Mouse (Mus musculus): ENCODE results near the gene Wwox.

The Wwox gene

GRCm38 (mm10) chr8:114439334-114440204 lies at the start of gene Wwox:
Gene Wwox (plus strand): TSS chr8:114439655.
- DNase-seq (ENCODE audit: low spot score in 2 of 2): peak; percentile 100

DNA sequence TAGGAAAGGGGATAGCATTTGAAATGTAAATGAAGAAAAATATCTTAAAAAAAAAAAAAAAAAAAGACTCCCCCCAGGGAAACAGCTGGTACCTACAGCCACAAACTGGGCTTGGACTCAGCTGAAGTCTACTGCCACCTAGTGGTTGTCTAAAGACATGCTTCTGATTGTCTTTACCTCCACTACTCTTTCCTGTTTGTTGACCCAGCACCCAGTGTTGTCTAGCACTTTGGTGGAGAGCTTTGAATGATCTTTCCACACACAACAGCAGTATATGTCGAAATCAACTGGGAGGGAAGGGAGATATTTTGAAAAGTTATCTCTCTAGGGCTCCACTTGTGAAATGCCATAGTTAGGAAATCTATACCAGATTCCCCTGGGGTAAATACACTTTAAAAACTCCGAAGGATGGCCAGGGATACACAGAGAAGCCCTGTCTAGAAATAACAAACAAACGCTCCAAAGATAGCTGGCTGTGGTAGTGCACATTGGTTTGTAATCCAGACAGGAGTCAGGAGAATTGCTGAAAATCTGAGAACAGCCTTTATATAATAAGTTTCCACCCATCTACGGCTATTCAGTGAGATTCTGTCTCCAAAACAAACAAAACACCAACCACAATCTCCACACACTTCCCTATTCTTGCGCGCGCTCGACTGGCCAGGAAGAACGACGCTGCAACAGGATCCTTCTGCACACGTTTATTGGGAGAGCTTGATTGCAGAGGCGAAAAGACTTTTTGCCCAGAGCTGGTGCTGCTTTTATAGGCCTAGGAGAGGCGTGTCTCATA lies 48.8 kb upstream of the Wwox start:
- DNase-seq (ENCODE audit: low spot score in 2 of 2): no peak

DNA sequence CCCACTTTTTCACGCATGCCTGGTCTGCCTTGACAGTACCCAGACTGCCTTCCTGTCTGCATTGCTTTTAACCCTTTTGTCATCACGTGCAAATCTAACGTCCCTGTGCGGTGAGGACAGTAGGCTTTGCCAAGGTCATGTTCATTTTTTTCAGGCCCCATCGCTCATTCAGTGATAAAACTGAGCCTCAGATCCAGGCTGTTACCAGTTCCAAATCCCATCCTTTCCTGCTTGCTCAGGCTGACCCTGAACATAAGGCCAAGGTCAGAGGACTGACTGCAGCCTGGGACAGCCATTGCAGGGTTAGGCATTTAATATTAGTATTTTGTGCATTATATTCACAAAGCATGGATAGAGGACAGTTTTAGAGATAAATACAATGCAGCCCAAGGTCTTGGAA lies 41.1 kb upstream of the Wwox start:
- DNase-seq (ENCODE audit: low spot score in 2 of 2): no peak

- no peak for DNase-seq (ENCODE audit: low spot score in 2 of 2)
Observed at GRCm38 (mm10) chr8:114399273-114399672, 40.2 kb upstream of the Wwox start.

DNA sequence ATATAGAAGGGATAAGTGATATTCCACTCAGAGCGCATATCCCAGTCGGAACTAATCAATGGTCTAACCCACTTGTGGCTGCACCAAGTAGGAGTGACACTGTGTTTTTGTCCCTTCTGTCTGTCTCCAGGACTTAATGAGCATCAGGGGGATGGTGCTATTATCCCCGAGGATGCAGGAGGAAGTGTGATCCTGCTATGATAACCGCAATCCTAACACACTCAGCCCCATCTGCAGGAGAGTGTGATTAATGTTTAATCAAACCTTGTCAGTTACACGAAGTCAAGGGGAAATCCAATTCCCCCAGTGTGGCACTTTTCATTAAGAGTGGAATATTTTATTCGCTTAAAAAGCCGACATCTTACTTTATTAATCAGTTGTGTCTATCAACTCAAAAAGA lies 37.8 kb upstream of the Wwox start:
- no peak for DNase-seq (ENCODE audit: low spot score in 2 of 2)

DNA sequence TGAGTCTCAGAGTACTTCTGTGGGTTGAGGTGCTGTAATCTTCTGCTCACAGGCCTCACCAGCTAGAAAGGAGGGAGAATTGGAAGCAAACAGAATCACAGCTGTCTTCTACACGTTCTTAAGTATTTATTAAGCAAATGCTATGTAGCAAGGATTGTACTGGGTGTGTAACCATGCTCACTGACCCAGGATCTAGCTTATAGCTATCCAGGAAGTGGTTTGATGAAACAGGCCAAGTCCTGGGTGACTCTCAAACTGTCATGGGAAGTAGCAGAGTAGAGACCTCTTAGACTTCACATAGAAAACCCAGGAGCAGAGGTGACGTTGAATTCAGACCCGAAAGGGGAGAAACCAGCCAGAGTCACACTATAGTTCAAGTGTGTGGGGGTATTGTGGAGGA lies 28.0 kb upstream of the Wwox start:
- DNase-seq (ENCODE audit: low spot score in 2 of 2): no peak

DNA sequence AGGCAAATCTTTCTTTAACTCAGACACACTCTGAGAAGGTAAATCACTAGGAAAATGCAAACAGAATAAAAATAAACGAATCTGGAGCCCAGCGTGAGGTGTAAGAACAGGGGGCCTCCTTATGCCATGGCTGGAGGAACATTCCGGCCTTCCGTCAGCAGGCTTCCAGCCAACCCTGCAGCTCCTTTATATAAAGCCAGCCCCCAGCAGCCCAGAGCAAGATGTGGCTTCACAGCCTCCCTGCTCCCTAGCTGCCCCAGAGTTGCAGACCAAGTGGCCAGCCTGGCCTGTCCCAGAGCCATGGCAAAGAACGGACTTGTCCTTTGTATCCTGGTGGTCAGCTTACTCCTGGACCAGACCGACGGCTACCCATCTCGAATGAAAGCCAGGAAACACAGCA lies 21.7 kb upstream of the Wwox start, which contains the start of gene Clec3a:
Gene Clec3a (plus strand): TSS at position 301 of the 400 bp plus-strand sequence.
- DNase-seq (ENCODE audit: low spot score in 2 of 2): no peak

DNA sequence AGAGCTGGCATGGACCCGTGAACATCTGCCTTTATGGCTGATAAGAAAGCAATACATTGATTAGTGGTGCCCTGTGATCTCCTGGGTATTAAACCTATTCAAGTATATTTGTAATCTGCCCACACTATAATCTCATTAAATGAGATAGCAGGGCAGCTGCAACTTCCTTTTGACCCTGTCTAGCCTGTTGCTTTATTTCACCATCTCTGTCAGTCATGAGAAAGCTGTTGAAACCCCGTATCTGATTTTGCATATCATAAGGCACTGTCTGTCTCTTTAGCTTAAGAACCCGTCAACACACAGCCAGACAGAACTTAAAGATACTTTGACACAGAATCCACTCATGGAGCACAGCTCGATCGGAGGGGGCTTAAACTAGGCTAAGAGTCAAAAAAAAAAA lies 21.0 kb upstream of the Wwox start:
- DNase-seq (ENCODE audit: low spot score in 2 of 2): no peak

DNA sequence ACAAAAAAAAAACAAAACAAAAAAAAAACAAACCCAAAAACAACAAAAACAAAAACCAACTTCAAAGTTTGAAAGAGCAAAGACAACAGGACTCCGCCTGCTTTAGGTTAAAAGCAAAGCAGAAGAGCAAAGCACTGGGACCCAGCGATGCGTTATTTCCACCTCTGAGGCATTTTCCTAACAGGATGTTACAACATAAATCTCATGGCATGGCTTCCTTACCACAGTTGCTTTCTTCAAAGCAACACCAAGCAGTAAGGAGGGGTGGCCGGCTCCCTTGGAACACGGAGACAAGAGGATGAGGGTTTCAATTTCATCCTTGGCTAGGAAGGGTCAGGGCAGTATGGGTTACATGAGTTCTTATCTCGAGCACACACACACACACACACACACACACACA lies 20.6 kb upstream of the Wwox start:
- no peak for DNase-seq (ENCODE audit: low spot score in 2 of 2)

- DNase-seq (ENCODE audit: low spot score in 2 of 2): peak; percentile 41 to 59
Observed at GRCm38 (mm10) chr8:114421544-114421943, 17.9 kb upstream of the Wwox start.

DNA sequence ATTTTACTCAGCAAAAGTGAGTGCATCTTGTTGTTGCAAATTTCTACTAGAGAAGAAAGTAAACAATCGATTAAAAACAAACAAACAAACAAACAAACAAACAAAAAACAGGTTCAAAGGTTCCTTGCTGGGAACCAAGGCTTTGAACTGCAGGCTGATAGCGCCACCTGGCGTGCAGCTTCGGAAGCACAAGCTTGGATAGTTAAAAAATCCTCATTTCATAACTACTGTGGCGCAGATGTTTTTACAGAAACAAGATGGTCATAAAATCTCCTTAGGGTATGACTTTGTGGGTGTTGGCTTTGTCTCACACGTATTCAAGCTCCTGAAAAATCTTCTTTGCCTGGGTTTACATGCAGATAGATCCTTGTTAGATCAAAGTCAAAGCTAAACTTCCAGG lies 1.2 kb upstream of the Wwox start:
- DNase-seq (ENCODE audit: low spot score in 2 of 2): peak; percentile 61 to 74

DNA sequence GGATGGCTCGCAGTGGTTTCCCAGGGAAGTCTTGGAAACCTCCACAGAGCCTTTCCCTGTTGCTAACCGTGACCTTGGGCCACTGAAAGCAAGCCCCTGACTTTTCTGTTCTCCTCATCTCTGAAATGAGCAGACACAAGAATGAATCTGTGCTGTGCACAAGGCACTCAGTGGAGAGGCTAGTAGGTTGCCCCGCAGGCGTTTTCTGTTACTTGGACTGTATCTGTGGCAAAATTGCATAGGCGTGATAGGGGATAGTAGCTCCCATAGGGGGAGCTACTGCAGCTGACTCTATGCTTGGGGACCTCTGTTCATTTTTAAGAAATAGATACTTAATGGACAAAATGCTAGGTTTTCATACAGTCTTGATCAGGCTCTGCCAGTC lies 742 bp downstream of the Wwox start:
- DNase-seq (ENCODE audit: low spot score in 2 of 2): no peak

- no peak for DNase-seq (ENCODE audit: low spot score in 2 of 2)
Observed at GRCm38 (mm10) chr8:114441616-114442015, 2.2 kb downstream of the Wwox start.

GRCm38 (mm10) chr8:114446884-114447283 lies 7.4 kb downstream of the Wwox start:
- no peak for DNase-seq (ENCODE audit: low spot score in 2 of 2)

DNA sequence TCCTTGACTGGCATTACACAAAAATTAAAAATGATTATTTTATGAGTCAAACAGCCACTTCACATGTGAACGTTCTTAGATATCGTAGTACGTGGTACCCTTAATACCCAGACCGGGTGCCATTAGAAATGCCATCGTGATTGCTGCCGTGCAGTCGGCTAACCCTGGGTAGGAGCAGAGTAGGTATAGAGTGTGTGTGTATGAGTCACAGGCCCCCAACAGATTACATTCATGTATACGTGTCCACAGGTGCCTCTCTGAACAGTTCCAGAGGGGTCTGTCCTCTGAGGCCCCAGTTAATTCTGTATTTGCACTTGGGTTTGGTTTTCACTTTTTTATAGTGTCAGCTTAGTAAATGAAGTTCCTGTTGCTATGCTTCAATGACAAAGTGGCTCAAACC lies 12.8 kb downstream of the Wwox start:
- no peak for DNase-seq (ENCODE audit: low spot score in 2 of 2)

- DNase-seq (ENCODE audit: low spot score in 2 of 2): peak in 1 of 2 experiments; percentile 58
Observed at GRCm38 (mm10) chr8:114452781-114453221, 13.3 kb downstream of the Wwox start.

DNA sequence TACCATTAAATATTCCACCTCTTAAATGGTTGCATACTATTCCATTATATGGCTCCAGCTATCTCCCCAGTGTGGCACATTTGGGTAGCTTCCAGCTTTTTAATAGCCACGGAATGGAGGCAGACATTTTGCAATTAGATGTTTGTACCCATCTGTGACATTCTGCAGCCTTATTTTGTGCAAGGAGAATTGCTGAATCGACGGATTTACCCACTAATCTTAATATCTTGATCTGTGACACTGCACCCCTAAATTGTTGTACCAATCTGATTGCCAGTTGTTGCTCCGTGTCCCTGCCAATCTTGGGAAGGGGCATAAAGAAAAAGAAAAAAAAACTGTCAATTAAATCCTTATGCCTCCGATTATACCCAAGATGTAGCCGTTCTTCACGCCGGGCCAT lies 15.8 kb downstream of the Wwox start:
- DNase-seq (ENCODE audit: low spot score in 2 of 2): no peak

DNA sequence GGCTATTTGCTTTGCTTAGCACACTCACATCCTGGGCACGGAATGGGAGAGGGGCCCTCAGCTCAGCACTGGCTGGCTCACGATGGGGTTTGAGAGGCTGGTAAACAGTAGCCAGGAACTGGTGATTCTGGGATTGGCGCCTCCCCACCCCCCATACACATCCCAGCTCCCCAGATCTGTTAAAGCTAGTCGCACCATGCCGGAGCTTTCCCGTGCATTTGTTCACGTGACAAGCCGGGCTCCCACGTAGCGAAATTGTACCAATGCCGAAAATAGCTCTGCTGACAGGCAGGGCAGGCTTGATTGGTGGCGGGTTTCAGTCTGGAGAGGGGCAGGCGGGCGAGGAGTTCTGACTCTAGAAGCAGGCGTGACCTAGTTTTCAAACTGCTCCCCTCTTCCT lies 16.5 kb downstream of the Wwox start:
- peak in 1 of 2 experiments; percentile 32 for DNase-seq (ENCODE audit: low spot score in 2 of 2)

DNA sequence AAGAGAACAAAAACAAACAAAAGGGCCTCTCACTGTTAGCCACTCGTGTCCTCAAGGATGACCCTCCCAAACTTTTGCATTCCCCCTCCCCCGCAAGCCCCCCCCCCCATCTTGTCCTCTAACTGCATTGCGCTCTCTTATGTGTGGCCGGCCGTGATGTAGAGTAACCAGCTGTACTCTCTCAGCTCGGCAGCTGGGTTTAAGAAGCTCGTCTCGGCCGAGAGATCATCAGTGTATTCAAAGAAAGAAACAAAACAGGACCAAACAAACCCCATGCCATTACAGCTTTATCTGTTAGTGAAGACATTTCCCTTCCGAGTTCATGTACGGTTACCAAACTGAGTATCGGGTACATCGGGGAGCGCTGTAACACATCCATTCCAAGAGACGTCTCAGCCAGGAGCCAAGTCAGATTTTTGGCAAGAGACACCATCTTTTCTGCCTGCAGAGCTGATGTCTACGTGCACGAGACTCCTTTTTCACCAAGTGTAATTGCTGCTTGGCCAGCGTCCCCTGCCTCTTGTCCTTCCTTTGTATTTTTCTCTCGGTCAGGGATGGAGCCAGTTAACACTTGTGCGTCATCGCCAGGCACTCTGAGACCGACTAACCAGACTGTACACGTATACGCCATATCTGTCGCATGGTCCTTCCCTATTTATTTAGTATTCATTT lies 18.8 kb downstream of the Wwox start:
- no peak for DNase-seq (ENCODE audit: low spot score in 2 of 2)

- DNase-seq (ENCODE audit: low spot score in 2 of 2): no peak
Observed at GRCm38 (mm10) chr8:114460600-114460999, 21.1 kb downstream of the Wwox start.

GRCm38 (mm10) chr8:114462591-114462990 lies 23.1 kb downstream of the Wwox start:
- DNase-seq (ENCODE audit: low spot score in 2 of 2): peak in 1 of 2 experiments; percentile 36

DNA sequence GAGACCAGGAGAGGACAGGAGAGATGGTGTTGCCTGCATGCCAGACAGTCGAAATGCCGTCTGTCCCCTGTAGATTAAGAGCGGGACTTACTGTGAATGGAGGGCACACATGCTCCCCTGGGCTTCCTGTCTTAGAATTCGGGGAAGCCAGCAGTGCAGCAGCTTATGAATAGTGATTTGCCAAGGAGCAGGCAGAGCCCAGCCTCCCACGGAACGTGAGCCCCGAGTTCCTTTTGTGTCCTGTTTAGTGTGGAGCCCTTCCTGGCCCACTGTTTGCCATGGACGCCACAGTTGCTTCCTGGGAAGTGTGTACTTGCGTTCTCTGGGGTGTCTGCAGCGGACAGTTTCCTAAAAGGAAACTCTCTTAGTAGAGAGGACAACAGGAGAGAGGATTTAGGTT lies 23.9 kb downstream of the Wwox start:
- DNase-seq (ENCODE audit: low spot score in 2 of 2): no peak

All from frontal cortex, postnatal 36 days (tissue).